Mouse (Mus musculus) hindbrain, embryonic 11.5 days (tissue): ENCODE measurements at regions not wholly inside any gene's neighbourhood (a gene's known extent, or its start where the extent isn't known, plus 50 kb on each side); places are given as distances from the start of the nearest gene placed in this dataset.
A peak's percentile ranks its signal among the peaks of the same experiment; 100 is the strongest.

Source experiments
- ATAC-seq: fragments of 200-750 bp; cut with Nextera tagmentation; 2 replicates; pipeline ENCODE4 v1.8.0; 2017; ENCODE audit warnings: mild to moderate bottlenecking, moderate TSS enrichment, moderate library complexity; ENCODE audit not compliant: low FRiP score
- DNase-seq: peaks from one replicate; pipeline ENCODE4 v3.0.0-alpha.2; 2015; ENCODE audit warnings: low spot score
- H3K27ac ChIP-seq: fragments of 300-500 bp; sonication (generic); 2 replicates; pipeline ENCODE4 v1.5.1; 2014; ENCODE audit warnings: mild to moderate bottlenecking, low read depth, low read length
- H3K27me3 ChIP-seq: fragments of 300-500 bp; sonication (generic); 2 replicates; pipeline ENCODE4 v1.6.1; 2014; ENCODE audit warnings: mild to moderate bottlenecking, low read length, moderate library complexity, mixed read lengths; ENCODE audit not compliant: control insufficient read depth, insufficient read depth
- H3K36me3 ChIP-seq: fragments of 300-500 bp; sonication (generic); 2 replicates; pipeline ENCODE4 v1.6.1; 2014; ENCODE audit warnings: mild to moderate bottlenecking, low read length, moderate library complexity, mixed read lengths; ENCODE audit not compliant: control insufficient read depth, insufficient read depth
- H3K4me1 ChIP-seq: fragments of 300-500 bp; sonication (generic); replicated peaks from 2 replicates; pipeline ENCODE4 v1.6.1; 2014; ENCODE audit warnings: low read length, mixed read lengths; ENCODE audit not compliant: control insufficient read depth, insufficient read depth
- H3K4me2 ChIP-seq: fragments of 300-500 bp; sonication (generic); replicated peaks from 2 replicates; pipeline ENCODE4 v1.6.1; 2014; ENCODE audit warnings: mild to moderate bottlenecking, low read depth, low read length
- H3K4me3 ChIP-seq: fragments of 300-500 bp; sonication (generic); 2 replicates; pipeline ENCODE4 v1.5.1; 2014; ENCODE audit warnings: low read depth, low read length
- H3K9ac ChIP-seq: fragments of 300-500 bp; sonication (generic); 2 replicates; pipeline ENCODE4 v1.6.1; 2014; ENCODE audit warnings: low read depth, low read length
- H3K9me3 ChIP-seq: fragments of 300-500 bp; sonication (generic); 2 replicates; pipeline ENCODE4 v1.6.1; 2016; ENCODE audit warnings: low read length; ENCODE audit not compliant: control insufficient read depth
- WGBS: fragments of 180-500 bp; shearing (Covaris S2); extraction: QIAGEN DNeasy Blood & Tissue Kit; methylation state at CpG from one replicate; pipeline ENCODE4 v1.1.7; 2014; 5-methylcytosine and 5-hydroxymethylcytosine counted together

- no peaks in the 10 kb centered on the region for H3K4me1 ChIP-seq
- H3K36me3 ChIP-seq: no peaks in the 10 kb centered on the region
- H3K27me3 ChIP-seq: no peaks in the 10 kb centered on the region
- DNase-seq: no peak
- no peak overlapping the region for H3K9ac ChIP-seq
- H3K4me2 ChIP-seq: no peak overlapping the region
- H3K9me3 ChIP-seq: no peaks in the 10 kb centered on the region
- ATAC-seq: no peak
- no peak overlapping the region for H3K27ac ChIP-seq
- no peak overlapping the region for H3K4me3 ChIP-seq
These were observed 137.4 kb upstream of the B430305J03Rik start for GRCm38 (mm10) chr3:61503178-61503577.

DNA sequence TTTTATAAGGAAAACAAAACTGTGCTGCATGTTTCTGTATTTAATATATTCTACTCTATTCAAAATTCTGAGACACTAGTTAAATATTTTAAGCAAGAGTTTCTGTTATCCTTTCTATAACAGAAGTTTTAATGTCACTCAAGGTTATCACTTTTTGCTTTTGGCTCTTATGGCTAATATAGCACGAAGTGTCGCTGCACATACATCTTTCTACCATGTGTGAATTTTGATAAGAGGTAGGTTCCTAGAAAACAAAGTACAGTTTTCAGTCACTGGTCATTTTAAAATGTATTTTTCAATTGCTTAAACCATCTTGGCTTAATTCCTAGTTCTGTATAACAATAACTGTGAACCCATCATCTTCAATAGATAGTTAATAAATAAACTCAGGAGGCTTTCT, 129.1 kb upstream of the B430305J03Rik start:
- H3K4me2 ChIP-seq: no peak overlapping the region
- no peak overlapping the region for H3K9ac ChIP-seq
- no peaks in the 10 kb centered on the region for H3K36me3 ChIP-seq
- H3K9me3 ChIP-seq: no peaks in the 10 kb centered on the region
- H3K4me1 ChIP-seq: no peaks in the 10 kb centered on the region
- no peak for ATAC-seq
- H3K27me3 ChIP-seq: no peaks in the 10 kb centered on the region
- WGBS: 97% methylated on average over 2 of the region's 2 CpGs
- H3K27ac ChIP-seq: no peak overlapping the region
- no peak overlapping the region for H3K4me3 ChIP-seq
- DNase-seq: no peak

- ATAC-seq (no peak), DNase-seq (no peak)
- 83% methylated on average over 5 of the region's 5 CpGs for WGBS
- no peaks in the 10 kb centered on the region for H3K4me1 ChIP-seq
- no peaks in the 10 kb centered on the region for H3K27me3 ChIP-seq
- H3K4me2 ChIP-seq: no peak overlapping the region
- H3K27ac ChIP-seq: no peak overlapping the region
- H3K9me3 ChIP-seq: no peaks in the 10 kb centered on the region
- H3K36me3 ChIP-seq: no peaks in the 10 kb centered on the region
- no peak overlapping the region for H3K4me3 ChIP-seq
- no peak overlapping the region for H3K9ac ChIP-seq
These were observed 121.1 kb upstream of the B430305J03Rik start for GRCm38 (mm10) chr3:61486808-61487389.

DNA sequence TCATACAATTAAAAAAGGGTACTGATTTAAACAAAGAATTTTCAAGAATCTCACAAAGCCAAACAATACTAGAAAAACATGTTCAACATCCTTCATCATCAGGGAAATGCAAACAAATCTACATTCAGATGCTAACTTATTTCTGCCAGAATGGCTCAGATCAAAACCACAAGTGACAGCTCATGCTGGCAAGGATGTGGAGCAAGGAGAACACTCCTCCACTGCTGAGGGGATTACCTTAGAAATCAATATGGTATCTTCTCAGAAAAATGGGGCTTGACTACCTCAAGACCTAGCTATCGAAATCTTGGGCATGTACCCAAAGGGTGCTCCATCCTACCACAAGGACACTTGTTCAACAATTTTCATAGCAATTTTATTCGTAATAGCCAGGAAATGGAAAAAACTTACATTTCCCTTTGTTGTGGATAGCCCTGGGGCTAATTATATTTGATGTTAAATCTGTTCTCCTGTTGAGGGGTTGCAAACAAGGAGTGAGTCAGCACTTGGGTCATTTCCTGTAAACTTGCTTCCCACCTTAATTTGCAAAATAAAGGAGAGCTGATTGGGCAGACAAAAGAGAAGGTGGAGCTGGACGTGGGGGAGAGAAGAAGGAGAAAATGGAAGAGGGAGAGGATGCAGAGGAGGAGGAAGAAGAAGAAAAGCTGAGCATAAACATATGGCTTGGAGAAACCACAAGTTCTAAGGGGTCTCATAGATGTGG, 113.3 kb upstream of the B430305J03Rik start:
- no peak overlapping the region for H3K4me2 ChIP-seq
- H3K4me3 ChIP-seq: no peak overlapping the region
- 64% methylated on average over 3 of the region's 3 CpGs for WGBS
- H3K9ac ChIP-seq: no peak overlapping the region
- no peaks in the 10 kb centered on the region for H3K4me1 ChIP-seq
- no peak overlapping the region for H3K27ac ChIP-seq
- no peaks in the 10 kb centered on the region for H3K9me3 ChIP-seq
- H3K27me3 ChIP-seq: no peaks in the 10 kb centered on the region
- H3K36me3 ChIP-seq: no peaks in the 10 kb centered on the region
- no peak for DNase-seq
- no peak for ATAC-seq

GRCm38 (mm10) chr3:61475018-61475417, 109.3 kb upstream of the B430305J03Rik start:
- no peak for ATAC-seq
- 68% methylated on average over 2 of the region's 2 CpGs for WGBS

GRCm38 (mm10) chr3:61467158-61467557, 101.4 kb upstream of the B430305J03Rik start:
- H3K9me3 ChIP-seq: no peaks in the 10 kb centered on the region
- WGBS: 34% methylated on average over 3 of the region's 3 CpGs
- no peaks in the 10 kb centered on the region for H3K4me1 ChIP-seq
- H3K9ac ChIP-seq: no peak overlapping the region
- H3K36me3 ChIP-seq: no peaks in the 10 kb centered on the region
- H3K4me2 ChIP-seq: no peak overlapping the region
- H3K27me3 ChIP-seq: no peaks in the 10 kb centered on the region
- ATAC-seq (peak; percentile 57; the same call in 1 of the 2 replicates), DNase-seq (peak; percentile 51)
- no peak overlapping the region for H3K4me3 ChIP-seq
- no peak overlapping the region for H3K27ac ChIP-seq

More at GRCm38 (mm10) chr3:61475018-61475417, 109.3 kb upstream of the B430305J03Rik start:
- H3K9ac ChIP-seq: no peak overlapping the region
- H3K27me3 ChIP-seq: no peaks in the 10 kb centered on the region
- DNase-seq: no peak
- no peaks in the 10 kb centered on the region for H3K4me1 ChIP-seq
- H3K9me3 ChIP-seq: no peaks in the 10 kb centered on the region
- H3K4me3 ChIP-seq: no peak overlapping the region
- no peaks in the 10 kb centered on the region for H3K36me3 ChIP-seq
- H3K27ac ChIP-seq: no peak overlapping the region
- H3K4me2 ChIP-seq: no peak overlapping the region

- Histone ChIP-seq H3K27ac (no peak overlapping the region), H3K9ac (no peak overlapping the region), H3K4me3 (no peak overlapping the region), H3K36me3 (no peaks in the 10 kb centered on the region), H3K4me2 (no peak overlapping the region), H3K27me3 (no peaks in the 10 kb centered on the region), H3K9me3 (no peaks in the 10 kb centered on the region), H3K4me1 (no peaks in the 10 kb centered on the region)
- whole genome bisulfite sequencing: 92% methylated on average over 2 of the region's 2 CpGs
- no peak for ATAC-seq
- no peak for DNase-seq
These were observed 100.9 kb upstream of the B430305J03Rik start for GRCm38 (mm10) chr3:61466641-61467040.

GRCm38 (mm10) chr3:61460076-61460475, 94.3 kb upstream of the B430305J03Rik start:
- no peaks in the 10 kb centered on the region for H3K9me3 ChIP-seq
- no peaks in the 10 kb centered on the region for H3K27me3 ChIP-seq
- no peak overlapping the region for H3K27ac ChIP-seq
- no peak for DNase-seq
- H3K9ac ChIP-seq: no peak overlapping the region
- no peak for ATAC-seq
- no peaks in the 10 kb centered on the region for H3K36me3 ChIP-seq
- H3K4me3 ChIP-seq: no peak overlapping the region
- no peaks in the 10 kb centered on the region for H3K4me1 ChIP-seq
- no peak overlapping the region for H3K4me2 ChIP-seq

DNA sequence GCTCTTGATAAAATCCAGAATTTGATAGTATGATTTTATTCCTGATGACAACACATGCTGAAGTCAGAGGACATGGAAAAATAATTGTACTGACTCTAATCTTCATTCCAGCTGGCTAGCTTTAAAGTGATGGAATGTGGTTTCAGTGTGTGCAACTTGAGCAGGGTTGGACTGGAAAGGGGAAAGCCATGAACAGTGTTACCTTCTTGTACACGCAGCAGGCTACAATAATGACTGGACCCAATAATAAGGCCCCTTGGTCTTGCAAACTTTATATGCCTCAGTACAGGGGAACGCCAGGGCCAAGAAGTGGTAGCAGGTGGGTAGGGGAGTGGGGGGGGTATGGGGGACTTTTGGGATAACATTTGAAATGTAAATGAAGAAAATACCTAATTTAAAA, 90.8 kb upstream of the B430305J03Rik start:
- ATAC-seq (no peak), DNase-seq (no peak)
- no peak overlapping the region for H3K4me2 ChIP-seq
- H3K27me3 ChIP-seq: no peaks in the 10 kb centered on the region
- no peaks in the 10 kb centered on the region for H3K36me3 ChIP-seq
- no peak overlapping the region for H3K9ac ChIP-seq
- no peaks in the 10 kb centered on the region for H3K9me3 ChIP-seq
- H3K27ac ChIP-seq: no peak overlapping the region
- no peaks in the 10 kb centered on the region for H3K4me1 ChIP-seq
- H3K4me3 ChIP-seq: no peak overlapping the region
- WGBS: 88% methylated on average over 2 of the region's 2 CpGs
